Mouse (Mus musculus) testis, adult 2 months (tissue): ENCODE data around the gene Chrm5.

Experiments used
- CTCF ChIP-seq: fragments of 200-500 bp; IDR thresholded peaks from 2 replicates; pipeline ENCODE4 v1.5.1; 2012; ENCODE audit warnings: low read depth, mild to moderate bottlenecking, inconsistent platforms, low read length, moderate library complexity; ENCODE audit not compliant: control insufficient read depth, insufficient read depth, insufficient replicate concordance
- POLR2A ChIP-seq: fragments of 200-500 bp; IDR thresholded peaks from 2 replicates; pipeline ENCODE4 v1.6.1; 2012; ENCODE audit warnings: low read depth, mild to moderate bottlenecking, inconsistent platforms, low read length, moderate library complexity; ENCODE audit not compliant: control insufficient read depth

DNA sequence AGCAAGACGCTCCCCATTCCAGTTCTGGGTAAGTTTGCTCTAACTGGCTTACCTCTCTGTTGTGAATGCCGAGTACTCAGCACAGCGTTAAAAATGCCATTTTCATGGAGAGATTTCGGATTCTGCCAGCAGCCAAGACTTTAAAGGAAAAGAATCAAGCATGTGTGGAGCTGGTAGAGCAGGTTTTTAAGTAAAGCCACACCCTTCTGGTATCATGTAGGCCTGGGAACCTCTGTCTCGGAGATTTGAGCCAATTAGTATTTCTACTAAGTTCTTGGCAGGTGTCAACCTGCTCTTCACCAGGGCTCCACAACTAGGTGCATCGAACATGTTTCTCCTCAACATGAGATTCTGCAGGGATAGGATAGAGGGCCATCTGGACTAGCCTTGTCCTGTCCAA is 4.0 kb downstream of the Chrm5 start:
- TF ChIP-seq POLR2A (no peak), CTCF (no peak)
